Mouse (Mus musculus): ENCODE results near the gene Acvr1.

The Acvr1 gene

DNA sequence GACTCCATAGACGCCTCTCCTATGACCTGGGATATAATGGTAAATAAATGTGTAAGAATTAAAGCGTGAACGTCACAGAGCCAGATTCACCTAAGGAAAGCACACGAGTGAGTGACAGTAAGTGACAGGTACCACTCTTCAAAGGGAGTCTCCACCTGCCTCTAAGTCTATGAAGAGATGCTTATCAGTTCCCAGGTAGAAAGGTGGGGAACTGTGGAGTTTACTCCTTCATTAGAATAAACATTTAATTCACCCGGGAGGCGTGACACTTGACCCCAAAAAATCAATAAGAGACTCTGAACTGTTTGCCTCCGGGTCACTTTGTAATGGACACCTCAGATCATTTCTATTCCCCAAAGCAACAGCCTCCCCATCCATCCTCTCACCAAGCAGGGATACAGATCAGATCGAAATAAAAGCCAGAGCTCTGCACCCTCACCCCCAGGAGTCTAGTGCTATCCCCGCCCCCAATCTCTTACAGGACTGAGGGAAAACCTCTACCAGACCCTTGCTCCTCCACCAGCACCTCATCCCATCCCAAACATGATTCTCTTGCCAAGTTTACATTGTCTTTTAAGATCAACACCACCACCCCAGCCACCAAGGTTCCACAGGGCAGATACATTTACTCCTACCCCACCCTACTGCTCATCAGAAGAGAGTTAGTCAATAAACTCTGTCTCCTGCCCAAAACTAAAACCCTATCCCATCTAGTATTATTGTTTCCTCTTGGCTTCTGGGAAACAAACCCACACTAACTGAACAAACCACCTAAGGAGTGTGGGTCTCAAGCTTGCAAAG is 9.7 kb downstream of the Acvr1 start:
- no peak for DNase-seq (ENCODE audit: low read depth, low spot score)

DNA sequence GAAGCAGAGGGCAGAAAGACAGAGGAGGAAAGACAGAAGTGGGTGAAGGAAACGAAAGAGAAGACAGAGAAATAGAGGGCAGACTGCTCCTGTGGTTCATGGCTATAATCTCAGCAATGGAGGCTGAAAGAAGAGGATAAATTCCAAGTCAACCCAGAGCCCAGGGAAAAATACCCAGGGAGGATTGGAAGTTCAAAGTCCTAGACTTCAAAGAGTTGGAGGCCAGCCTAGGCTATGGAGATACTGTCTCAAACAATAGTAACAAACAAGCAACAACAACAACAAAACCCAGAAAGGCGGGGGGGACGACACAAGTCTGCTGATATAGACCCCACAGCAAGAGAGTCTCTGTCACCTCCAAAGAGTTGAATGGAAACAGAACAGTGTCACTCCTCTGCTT is 14.7 kb downstream of the Acvr1 start:
- no peak for DNase-seq (ENCODE audit: low read depth, low spot score)

DNA sequence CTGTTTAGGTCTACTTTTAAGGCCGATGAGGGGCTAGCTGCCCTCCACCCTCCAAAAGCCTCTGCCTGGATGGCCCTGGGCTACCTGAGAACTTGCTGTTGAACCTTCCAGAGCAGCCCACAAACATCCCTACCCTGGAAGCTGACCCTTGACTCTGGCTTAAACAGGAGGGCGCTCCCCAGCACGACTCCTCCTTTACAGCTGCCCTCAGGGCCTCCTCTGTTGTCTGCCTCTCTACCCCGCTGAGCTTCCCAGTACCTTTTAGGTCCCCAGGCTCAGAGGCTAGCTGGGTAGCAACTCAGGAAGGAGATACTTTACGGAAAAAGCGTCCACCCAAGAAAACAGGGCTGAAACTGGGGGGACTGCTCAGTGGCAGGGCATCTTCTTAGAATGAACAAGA is 15.1 kb downstream of the Acvr1 start:
- DNase-seq (ENCODE audit: low read depth, low spot score) = peak; percentile 77

DNA sequence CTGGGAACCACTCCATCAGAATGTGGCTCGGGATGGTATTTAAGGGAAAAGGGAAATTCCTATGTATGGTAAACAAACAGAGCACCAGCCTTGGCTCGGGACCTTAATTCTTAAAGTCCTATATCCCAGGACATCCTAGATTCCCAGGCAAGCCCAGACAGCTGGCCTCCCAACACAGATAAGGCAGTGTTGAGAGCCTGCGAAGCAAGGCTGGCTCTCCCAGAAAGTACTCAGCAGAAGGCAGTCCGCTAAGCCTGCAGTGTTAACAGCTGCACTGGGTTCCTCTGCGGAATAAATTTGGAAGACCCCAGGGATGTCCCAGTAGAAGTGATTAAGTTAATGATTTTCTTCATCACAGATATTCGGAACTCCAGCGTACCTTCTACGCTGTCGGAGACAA is 16.5 kb downstream of the Acvr1 start:
- DNase-seq (ENCODE audit: low read depth, low spot score) = no peak

DNA sequence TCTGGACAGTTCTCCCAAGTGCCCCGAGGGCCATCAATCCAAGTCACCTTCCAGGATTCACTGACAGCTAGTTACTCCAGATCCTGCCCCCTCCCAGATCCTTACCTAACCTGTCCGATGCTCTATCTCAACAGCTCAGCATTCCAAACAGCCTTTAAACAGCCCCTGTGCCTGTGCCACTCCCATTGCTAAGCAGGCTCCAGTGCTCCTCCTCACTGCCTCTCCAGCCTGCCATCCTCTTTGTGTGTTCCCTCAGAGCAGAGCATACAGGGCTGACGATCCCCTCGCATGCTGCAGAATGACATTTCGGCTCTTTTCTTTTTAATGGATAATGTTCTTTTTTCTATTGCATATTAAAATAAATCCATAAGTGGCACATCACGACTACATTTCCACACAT is 17.0 kb downstream of the Acvr1 start:
- peak; percentile 57 for DNase-seq (ENCODE audit: low read depth, low spot score)

DNA sequence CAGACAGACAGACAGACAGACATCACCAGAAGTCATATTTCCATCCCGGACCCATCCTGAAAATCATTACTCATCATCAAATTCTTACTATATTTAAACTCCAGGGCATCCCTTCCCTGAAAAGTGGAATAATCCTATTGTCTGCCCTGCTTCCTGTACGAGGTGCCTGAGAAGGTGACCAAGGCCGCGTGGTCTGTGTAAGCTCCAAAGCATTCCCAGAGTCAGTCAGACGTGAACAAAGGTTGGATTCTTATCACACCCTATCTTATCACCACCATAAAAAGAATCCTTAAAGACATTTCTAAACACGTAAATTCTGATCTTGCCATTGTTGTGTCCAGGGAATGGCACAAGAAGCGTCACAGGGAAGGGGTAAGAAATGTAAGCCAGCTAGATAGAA is 18.0 kb downstream of the Acvr1 start:
- no peak for DNase-seq (ENCODE audit: low read depth, low spot score)

DNA sequence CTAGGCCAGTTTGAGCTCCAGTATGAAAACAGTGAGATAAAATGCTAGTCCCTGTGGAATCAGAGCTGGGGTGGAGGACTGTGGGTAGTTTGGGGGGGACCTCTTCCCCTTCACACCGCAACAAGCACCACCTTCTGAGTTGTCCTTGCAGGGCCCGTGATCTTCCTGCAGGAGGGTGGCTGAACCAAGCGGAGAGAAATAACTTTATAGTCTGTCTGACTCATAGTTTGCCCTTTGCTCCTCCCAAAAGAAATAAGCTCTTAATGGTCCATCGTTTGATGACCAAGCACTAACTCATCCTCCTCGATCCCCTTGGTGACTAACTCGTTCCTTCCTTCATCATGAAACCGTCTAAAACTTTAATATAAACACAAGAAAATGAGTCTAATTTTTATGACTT is 20.7 kb downstream of the Acvr1 start:
- DNase-seq (ENCODE audit: low read depth, low spot score) = no peak

DNA sequence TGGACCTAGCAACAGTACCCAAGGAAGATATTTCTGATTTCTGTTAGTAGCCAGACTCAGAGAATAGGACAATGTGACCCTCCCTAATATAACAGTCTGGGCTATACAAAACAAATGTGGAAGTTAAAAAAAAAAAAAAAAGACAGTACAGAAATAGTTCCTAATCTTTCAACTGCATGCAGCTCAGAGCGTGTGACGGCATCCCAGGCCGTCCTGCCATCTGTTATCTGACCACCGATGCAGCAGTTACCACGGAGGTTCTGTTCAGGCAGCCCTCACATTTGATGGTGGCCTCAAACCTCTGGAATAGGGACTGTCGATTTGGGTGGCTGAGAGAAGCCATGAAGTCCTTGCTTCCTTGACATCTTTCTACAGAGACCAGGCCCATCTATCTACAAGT is 22.6 kb downstream of the Acvr1 start:
- no peak for DNase-seq (ENCODE audit: low read depth, low spot score)

DNA sequence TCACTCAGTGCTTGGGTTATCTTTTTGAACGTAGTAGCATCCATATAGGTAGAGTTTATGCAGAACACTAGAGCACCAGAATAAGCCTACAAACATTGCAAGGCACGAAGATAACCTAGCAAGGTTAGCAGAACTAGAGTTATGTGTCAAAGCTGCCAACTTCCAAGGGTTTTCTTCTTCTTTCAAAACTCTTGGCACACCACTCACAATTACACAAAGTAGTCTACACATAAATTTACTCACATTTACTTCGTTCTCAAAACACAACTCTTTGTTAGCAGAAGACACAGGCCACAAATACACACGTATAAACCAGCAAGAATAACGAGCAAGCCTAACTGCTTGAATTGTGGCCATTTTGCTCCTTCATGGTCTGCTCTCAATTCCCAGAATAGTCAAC is 23.7 kb downstream of the Acvr1 start:
- no peak for DNase-seq (ENCODE audit: low read depth, low spot score)

DNA sequence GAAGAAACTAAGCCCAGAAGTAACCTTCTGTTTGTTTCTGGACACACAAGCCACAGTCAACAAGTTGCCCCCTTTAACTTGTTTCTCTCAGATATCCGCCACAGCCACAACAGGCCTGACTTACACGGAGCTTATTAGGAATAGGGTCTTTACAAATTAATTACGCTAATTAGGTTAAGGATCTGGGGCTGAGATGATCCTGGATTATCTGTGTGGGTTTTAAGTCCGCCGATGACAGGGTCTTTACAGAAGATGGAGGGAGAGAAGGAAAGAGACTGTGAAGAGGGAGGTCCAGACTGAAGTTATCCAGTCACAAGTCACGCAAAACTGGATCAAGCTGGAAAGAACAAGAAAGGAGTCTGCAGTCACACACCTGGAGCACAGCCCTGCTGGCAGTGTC is 28.8 kb downstream of the Acvr1 start:
- DNase-seq (ENCODE audit: low read depth, low spot score) = peak; percentile 60

DNA sequence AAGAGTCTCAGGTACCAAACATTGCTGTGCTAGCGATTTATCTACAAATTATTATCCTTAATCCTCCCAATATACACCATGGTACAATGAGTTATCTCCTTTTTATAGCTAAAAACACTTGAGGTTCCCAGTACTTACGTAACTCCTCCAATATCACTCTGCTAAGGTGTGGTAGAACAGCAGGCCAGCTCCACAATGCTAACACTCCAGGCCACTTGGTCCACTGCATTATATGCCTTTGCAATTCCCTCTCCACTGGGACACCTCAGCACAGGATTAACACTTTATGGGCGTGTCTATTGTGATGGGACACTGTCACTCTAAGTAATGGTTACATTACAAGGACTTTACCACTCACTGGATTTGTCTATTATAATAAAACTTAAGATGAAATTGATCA is 30.2 kb downstream of the Acvr1 start:
- DNase-seq (ENCODE audit: low read depth, low spot score) = no peak

DNA sequence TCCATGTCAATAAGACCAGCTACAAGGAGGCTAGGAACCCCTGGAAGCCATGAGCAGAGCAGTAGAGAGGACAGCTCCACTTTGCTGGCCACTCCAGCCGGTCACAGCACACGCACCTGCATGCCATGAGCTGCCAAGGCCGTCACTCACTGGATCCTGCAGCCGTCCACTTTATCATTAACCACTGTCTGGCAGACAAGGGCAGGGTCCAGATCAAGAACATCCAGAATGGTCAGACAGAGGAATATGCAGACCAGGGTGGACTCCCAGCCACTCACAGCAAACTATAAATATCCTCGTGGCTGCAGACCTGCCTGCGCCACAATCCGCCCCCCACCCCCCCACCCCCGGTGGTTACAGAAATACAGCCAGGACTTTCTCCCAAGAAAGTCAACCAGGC is 31.7 kb downstream of the Acvr1 start:
- no peak for DNase-seq (ENCODE audit: low read depth, low spot score)

DNA sequence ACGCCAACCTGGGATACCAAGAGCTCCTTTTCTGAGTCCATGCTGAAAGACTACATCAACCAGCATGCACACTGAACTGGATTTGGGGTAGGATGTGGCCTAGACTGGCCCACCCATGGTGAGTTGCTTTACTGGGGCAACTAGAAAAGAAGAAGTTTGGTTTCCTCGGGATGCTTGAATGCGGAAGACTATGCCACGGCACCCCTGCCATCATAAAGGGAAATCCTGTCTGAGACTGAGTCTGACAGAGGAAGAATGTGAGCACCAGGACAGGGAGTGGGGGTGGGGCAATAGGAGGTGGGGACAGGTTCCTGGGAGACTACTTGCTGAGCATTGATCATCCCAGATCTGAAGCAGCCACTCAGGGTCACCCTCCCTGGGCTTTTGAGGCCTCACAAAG is 32.6 kb downstream of the Acvr1 start:
- DNase-seq (ENCODE audit: low read depth, low spot score) = no peak

DNA sequence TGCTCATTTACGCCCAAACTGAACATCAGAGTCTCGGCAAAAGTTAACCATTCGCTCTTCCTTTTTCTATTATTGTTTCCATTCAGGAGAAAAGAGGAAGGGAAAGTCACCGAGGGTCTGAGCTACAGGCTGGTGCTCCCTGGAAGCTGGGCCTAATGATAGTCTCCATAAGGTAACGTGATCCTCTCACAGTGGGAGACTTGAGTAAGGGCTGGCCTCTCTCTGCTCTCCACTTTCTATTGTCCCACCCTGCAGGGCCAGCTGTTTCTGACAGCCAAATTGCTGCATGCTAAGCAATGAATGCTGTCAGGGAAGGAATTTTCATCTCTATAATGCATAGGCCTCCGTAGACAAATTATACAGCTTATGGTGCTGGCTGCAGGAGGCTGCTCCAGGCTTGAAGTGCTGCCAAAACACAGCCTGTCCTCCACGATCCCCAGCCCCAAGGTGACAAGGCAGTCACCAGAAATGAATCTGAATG is 33.4 kb downstream of the Acvr1 start:
- no peak for DNase-seq (ENCODE audit: low read depth, low spot score)

DNA sequence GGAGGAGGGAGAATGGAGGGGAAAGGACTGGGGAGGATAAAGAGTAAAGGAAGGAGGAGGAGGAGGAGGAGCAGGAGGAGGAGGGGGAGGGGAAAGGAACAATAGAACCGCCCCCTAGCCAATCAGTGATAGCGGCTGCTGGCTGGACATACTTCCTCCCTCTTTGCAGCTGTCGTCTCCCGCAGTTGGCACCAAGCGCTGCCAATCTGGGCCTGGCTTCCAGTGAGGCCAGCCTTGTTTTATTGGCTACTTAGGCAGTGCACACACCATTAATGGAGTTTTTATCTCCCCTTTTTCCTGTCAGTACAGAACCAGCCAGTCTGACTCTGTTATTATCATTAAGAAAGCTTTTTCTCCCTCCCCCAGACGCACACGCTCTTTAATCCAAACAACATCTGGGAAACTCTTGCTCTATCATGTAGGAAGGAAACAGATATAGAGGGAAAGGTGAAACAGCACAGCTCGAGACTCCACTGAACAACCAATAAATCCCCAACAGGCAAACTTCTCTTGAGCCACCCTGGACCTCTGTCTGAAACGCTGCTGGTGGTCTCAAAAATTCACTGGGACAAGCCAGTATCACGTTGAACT is 34.6 kb downstream of the Acvr1 start:
- DNase-seq (ENCODE audit: low read depth, low spot score) = peak; percentile 56

DNA sequence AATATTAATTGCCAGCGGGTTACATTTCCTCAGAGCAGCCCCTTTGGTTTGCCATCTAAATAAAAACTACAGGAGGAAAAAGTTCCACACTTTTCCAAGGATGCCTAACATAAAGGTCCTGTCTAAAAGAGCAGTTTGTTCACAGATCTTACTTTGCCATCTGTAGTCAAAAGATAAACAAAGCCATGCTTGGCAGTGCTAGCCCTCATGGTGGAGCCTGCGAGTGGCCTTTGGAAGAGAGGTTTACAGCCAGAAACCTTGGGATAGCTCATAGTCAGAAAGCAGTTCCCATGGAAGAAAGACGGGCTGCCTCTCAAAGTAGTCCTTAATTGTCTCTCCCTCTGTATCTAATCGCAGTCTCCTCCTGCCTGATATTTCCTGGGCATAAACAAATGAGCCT is 36.4 kb downstream of the Acvr1 start:
- no peak for DNase-seq (ENCODE audit: low read depth, low spot score)

DNA sequence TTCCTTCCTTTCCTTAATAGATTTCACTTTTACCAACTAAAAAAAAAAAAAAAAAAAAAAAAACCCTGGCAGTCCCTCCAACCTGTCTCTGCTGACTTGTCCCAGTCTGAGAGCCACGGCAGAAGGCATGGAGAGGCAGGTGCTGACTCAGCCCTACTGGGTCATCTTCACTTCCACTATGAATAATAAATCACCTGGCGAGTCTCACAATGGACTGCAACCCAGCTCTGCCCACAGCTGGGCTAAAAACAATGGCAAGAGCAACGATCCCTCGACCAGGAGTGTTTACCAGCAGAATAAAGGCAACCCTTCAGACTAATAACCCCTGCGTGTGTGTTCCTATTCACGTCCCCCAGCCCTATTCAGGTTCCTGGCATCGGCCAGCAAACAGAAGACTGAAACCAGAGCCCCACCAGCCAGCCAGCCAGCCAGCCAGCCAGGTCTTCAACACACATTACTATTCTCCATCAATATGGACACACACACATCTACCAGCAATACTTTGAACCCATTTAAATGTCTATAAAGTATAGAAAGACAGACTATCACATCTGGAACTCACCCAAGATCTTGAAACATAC is 37.0 kb downstream of the Acvr1 start:
- DNase-seq (ENCODE audit: low read depth, low spot score) = no peak

DNA sequence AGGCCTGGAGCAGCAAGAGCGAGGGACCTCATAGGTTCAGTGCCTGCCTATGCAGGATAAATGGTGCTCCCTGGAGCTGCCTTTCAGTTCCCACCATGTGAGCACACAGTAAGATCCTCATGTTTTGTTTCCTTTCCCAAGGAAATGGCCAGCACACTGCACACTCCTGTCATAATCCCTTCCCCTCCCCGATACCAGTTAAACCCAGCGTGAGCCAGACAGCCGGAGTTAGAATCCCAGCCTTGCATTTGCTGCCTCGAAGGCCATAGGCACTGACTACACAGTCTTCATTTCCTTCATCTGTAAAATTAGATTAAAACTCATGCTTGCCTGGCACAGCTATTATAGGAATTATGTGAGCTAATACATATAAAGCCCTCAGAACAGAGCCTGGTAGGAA is 37.6 kb downstream of the Acvr1 start:
- DNase-seq (ENCODE audit: low read depth, low spot score) = no peak

DNA sequence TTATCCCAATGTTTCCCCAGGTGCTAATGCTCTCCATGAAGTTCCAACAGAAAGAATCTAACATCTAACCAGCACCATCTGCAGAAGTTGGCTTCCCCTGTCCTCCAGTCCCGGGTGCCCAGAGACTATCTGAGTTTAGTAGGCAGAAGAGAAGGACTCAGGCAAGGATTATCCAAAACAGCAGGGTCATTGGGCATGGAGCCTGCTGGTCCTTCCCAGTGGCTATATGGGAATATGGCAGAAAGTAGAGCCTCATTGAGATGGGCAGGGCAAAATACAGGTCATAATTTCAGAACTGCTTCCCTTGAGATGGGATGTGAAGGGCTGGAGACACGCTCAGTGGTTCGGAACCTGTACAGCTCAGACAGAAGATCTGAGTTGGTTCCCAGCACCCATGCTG is 39.2 kb downstream of the Acvr1 start:
- no peak for DNase-seq (ENCODE audit: low read depth, low spot score)

DNA sequence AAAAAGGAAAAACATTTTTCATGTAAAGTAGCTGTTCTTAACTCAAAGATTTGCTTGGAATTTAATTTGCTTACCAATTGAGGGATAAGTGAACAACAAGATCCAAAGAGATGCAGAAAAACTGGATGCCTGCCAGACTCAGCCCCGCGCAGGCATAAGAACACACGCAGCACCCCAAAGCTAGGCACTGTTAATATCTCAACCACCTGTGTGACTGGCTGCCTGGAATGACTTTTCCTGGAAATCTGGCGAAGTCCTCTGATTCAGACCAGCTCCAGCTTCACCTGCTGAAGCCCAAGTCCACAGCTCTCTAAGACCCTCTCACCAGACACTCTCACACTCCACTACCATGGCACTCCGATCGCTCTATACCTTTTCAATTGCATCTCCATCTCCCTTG is 42.6 kb downstream of the Acvr1 start:
- DNase-seq (ENCODE audit: low read depth, low spot score) = no peak

DNA sequence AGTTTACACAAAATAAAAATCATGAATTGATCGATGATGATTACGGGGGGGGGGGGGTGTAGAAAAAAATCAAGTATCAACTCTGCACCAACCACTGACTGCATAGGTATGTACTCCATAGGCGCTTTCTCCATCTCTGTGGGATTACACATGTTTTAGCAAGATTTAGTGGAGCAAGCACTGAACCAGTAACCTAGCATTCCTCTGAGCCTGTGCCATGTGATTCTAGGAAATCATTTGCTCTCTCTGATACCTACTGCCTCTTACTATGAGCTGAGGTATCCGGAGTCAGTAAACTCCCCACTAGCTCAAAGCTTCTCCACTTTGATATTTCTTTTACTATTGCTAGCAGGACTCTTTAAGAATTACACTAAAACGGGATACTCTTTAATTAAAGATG is 43.1 kb downstream of the Acvr1 start:
- DNase-seq (ENCODE audit: low read depth, low spot score) = no peak

DNA sequence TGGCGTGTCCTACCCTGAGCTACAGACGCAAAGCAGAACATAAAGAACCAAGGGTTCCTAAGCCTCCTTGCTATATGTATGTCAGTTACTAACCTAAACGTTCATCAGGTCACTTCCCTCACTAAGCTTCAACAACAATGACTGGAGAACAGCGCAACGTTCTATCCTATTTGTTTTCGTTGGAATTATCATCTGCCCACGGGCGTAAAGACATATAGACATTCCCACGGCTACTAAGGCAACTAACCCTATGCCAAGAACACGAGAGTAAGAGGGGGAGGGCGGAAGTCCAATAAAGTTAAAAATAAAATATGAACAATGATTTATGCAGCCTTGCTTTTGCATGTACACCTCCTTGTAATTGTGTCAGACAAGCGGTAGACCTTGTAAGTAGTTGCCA is 43.9 kb downstream of the Acvr1 start:
- DNase-seq (ENCODE audit: low read depth, low spot score) = no peak

DNA sequence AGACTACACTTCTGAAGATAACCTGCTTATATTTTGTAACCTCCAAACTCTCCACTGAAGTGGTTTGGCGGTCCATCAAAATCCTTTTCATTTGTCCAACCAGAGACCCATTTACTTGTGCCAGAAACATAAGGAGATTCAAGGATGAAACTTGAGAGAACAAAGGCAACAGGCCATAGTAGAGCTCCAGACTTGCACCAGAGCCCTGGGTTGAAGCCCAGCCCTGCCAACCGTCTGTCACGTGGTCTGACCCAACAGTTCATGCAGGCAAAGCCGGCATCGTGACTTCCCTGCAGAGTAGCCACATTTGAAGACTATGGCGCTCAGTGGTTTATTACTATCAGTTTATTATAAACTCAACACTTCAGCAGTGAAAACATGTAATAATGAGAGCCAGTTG is 45.3 kb downstream of the Acvr1 start:
- DNase-seq (ENCODE audit: low read depth, low spot score) = no peak
